Mouse (Mus musculus): Measurements from ENCODE around the gene Fbxo28. TPM values are rescaled to one million over a fixed set of nuclear protein-coding genes. Genes with fewer than 3 reads are reported as not detected.
A peak's percentile ranks its signal among the peaks of the same experiment; 100 is the strongest.

The Fbxo28 gene
- polyA plus RNA-seq, 1 experiment from 2014 or later, result 26.9 TPM

DNA sequence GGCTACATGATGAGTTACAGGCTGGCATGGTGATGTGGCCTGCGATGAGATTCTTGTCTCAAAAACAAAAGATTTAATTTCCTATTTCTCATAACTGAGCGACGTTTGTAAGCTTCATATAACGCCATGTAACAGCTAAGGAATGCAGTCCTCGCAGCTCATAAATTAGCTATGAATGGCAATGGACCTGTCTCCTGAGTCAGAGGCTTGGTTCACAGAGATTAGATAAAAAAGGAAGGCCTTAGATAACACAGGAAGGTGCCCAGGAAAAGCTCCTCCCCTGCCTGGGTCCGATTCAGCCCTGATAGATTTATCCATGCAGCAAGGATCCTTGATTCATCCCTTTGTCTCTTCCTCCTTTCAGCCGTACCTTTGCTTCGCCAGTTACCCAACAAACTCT, 30.5 kb upstream of the Fbxo28 start:
- H3K9me3 ChIP-seq, result no peaks in the 10 kb centered on the region
- no peak for ATAC-seq (ENCODE audit: insufficient number of reproducible peaks, insufficient read depth, low FRiP score, low TSS enrichment, low read depth)
- no peak overlapping the region for H3K9ac ChIP-seq (replicated peaks)
- H3K4me2 ChIP-seq, result no peak overlapping the region
- no peaks in the 10 kb centered on the region for H3K36me3 ChIP-seq
- H3K27me3 ChIP-seq, result no peaks in the 10 kb centered on the region
- H3K4me3 ChIP-seq (replicated peaks), result no peak overlapping the region
- no peak overlapping the region for H3K27ac ChIP-seq
- WGBS, result 72% methylated on average over 8 of the region's 8 CpGs
- H3K4me1 ChIP-seq (replicated peaks), result peaks cover 10% of the 10 kb centered on the region; the same call in 1 of the 2 replicates

GRCm38 (mm10) chr1:182369435-182369834, 28.0 kb upstream of the Fbxo28 start:
- Histone ChIP-seq H3K9me3 (no peaks in the 10 kb centered on the region), H3K4me1 (replicated peaks) (peaks cover 10% of the 10 kb centered on the region; the same call in 1 of the 2 replicates), H3K9ac (replicated peaks) (no peak overlapping the region), H3K27ac (no peak overlapping the region), H3K27me3 (no peaks in the 10 kb centered on the region), H3K4me3 (replicated peaks) (no peak overlapping the region), H3K4me2 (no peak overlapping the region), H3K36me3 (no peaks in the 10 kb centered on the region)
- WGBS, result 76% methylated on average over 4 of the region's 4 CpGs
- no peak for ATAC-seq (ENCODE audit: insufficient number of reproducible peaks, insufficient read depth, low FRiP score, low TSS enrichment, low read depth)

GRCm38 (mm10) chr1:182368782-182369181, 27.4 kb upstream of the Fbxo28 start:
- no peak overlapping the region for H3K4me3 ChIP-seq (replicated peaks)
- WGBS, result 43% methylated on average over 8 of the region's 8 CpGs
- no peak overlapping the region for H3K4me2 ChIP-seq
- H3K27me3 ChIP-seq, result no peaks in the 10 kb centered on the region
- peaks cover 10% of the 10 kb centered on the region; the same call in 1 of the 2 replicates for H3K4me1 ChIP-seq (replicated peaks)
- ATAC-seq (ENCODE audit: insufficient number of reproducible peaks, insufficient read depth, low FRiP score, low TSS enrichment, low read depth), result no peak
- H3K36me3 ChIP-seq, result no peaks in the 10 kb centered on the region
- H3K9ac ChIP-seq (replicated peaks), result no peak overlapping the region
- H3K9me3 ChIP-seq, result no peaks in the 10 kb centered on the region
- H3K27ac ChIP-seq, result no peak overlapping the region

GRCm38 (mm10) chr1:182368309-182368708, 26.9 kb upstream of the Fbxo28 start:
- H3K9me3 ChIP-seq, result no peaks in the 10 kb centered on the region
- H3K4me3 ChIP-seq (replicated peaks), result no peak overlapping the region
- ATAC-seq (ENCODE audit: insufficient number of reproducible peaks, insufficient read depth, low FRiP score, low TSS enrichment, low read depth), result no peak
- H3K27ac ChIP-seq, result peak overlapping the region; percentile 50; the same call in 1 of the 2 replicates
- H3K4me1 ChIP-seq (replicated peaks), result peaks cover 10% of the 10 kb centered on the region; the same call in 1 of the 2 replicates
- no peak overlapping the region for H3K4me2 ChIP-seq
- 59% methylated on average over 7 of the region's 7 CpGs for WGBS
- no peaks in the 10 kb centered on the region for H3K36me3 ChIP-seq
- no peaks in the 10 kb centered on the region for H3K27me3 ChIP-seq
- no peak overlapping the region for H3K9ac ChIP-seq (replicated peaks)

DNA sequence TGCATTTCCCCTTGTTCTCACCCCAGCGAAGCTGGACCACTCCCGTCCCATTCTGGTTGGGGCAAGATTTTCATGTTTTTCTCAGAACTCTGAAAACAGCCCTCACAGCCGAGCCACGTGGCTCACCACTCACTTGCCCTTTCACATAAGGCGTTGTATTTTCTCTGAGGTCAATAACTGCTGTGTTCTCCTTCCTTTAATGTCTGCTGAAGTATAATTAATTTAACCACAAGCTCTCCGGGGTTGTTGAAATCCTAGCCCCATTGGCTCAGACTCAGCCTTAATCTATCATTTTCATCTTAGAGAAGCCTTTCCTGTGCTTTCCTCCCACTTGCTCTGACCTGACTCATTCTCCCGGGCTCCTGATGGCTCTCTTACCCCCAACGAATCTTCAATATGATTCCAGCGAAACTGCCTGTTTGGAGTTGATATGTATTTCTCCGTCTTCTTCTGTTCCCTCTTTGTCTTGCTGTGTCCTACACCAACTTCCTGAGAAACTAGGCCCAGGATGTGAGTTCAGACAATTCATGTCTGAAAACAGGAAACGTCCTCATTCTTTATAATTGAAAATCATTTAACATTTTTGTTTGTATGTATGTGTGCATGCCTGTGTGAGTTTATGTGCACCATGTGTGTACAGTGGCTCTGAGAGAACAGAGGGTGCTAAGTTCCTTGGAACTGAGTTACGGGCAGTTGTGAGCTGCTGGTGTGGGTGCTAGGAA, 22.4 kb upstream of the Fbxo28 start:
- H3K27ac ChIP-seq, result no peak overlapping the region
- no peak for ATAC-seq (ENCODE audit: insufficient number of reproducible peaks, insufficient read depth, low FRiP score, low TSS enrichment, low read depth)
- H3K27me3 ChIP-seq, result no peaks in the 10 kb centered on the region
- H3K36me3 ChIP-seq, result no peaks in the 10 kb centered on the region
- no peaks in the 10 kb centered on the region for H3K9me3 ChIP-seq
- no peak overlapping the region for H3K9ac ChIP-seq (replicated peaks)
- 71% methylated on average over 12 of the region's 12 CpGs for WGBS
- H3K4me1 ChIP-seq (replicated peaks), result peaks cover 8% of the 10 kb centered on the region; the same call in 1 of the 2 replicates
- H3K4me2 ChIP-seq, result no peak overlapping the region
- H3K4me3 ChIP-seq (replicated peaks), result no peak overlapping the region

GRCm38 (mm10) chr1:182362703-182363102, 21.3 kb upstream of the Fbxo28 start:
- H3K4me1 ChIP-seq (replicated peaks), result no peaks in the 10 kb centered on the region; the same call in 1 of the 2 replicates
- 88% methylated on average over 5 of the region's 5 CpGs for WGBS
- no peak overlapping the region for H3K4me2 ChIP-seq
- no peak overlapping the region for H3K4me3 ChIP-seq (replicated peaks)
- no peak overlapping the region for H3K9ac ChIP-seq (replicated peaks)
- H3K36me3 ChIP-seq, result no peaks in the 10 kb centered on the region
- H3K9me3 ChIP-seq, result no peaks in the 10 kb centered on the region
- no peak for ATAC-seq (ENCODE audit: insufficient number of reproducible peaks, insufficient read depth, low FRiP score, low TSS enrichment, low read depth)
- H3K27ac ChIP-seq, result no peak overlapping the region
- H3K27me3 ChIP-seq, result no peaks in the 10 kb centered on the region

DNA sequence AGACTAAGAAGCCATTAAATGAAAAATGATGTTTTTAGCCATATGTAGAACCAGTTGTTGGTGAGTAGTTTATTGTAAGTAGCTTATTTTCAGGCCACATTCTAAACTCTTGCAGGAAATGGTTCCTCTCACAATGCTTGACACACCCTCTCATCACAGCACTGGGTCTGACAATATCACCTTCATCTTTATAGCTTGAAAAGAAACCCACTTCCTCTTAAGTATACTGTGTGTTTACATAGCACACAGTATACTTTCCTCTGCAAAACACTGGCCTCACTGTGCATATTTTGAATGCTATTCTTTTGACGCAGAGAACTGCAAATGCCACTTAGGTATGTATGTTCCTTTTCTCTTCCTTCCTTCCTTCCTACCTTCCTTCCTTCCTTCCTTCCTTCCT, 16.7 kb upstream of the Fbxo28 start:
- H3K4me2 ChIP-seq, result no peak overlapping the region
- H3K4me1 ChIP-seq (replicated peaks), result no peaks in the 10 kb centered on the region
- WGBS, result 78% methylated on average over 1 of the region's 1 CpGs
- H3K4me3 ChIP-seq (replicated peaks), result no peak overlapping the region
- no peak overlapping the region for H3K9ac ChIP-seq (replicated peaks)
- no peaks in the 10 kb centered on the region for H3K9me3 ChIP-seq
- no peak overlapping the region for H3K27ac ChIP-seq
- H3K36me3 ChIP-seq, result no peaks in the 10 kb centered on the region
- no peaks in the 10 kb centered on the region for H3K27me3 ChIP-seq
- ATAC-seq (ENCODE audit: insufficient number of reproducible peaks, insufficient read depth, low FRiP score, low TSS enrichment, low read depth), result no peak

DNA sequence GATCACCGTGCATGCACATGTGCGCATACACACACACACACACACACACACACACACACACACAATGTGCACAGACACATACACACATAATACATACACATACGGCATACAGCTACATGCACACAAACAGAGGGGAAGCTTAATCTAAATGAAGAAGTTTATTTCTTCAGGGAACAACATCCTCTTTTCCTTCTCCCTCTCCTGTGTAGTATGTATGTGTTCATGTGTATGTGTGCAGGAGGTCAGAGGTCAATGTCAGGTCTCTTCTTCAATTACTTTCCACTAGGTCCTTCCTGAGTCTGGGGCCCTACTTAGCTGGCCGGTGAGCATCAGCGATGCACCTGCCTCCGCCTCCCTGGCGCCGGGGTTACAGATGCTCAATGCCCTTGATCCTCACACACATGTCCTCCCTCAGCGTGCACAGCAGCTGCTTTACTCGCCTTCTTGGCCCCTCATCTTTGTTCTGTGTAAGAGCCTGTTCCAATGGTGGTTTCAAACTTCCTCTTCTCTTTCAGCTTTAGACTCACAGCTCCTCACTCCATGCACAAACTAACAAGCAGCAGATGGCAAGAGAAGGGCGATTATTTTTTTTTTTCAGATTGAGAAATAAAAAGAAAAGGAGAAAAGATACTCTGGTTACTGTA, 13.2 kb upstream of the Fbxo28 start:
- H3K4me1 ChIP-seq (replicated peaks), result no peaks in the 10 kb centered on the region
- no peaks in the 10 kb centered on the region for H3K36me3 ChIP-seq
- H3K4me3 ChIP-seq (replicated peaks), result no peak overlapping the region
- no peaks in the 10 kb centered on the region for H3K9me3 ChIP-seq
- H3K9ac ChIP-seq (replicated peaks), result no peak overlapping the region
- ATAC-seq (ENCODE audit: insufficient number of reproducible peaks, insufficient read depth, low FRiP score, low TSS enrichment, low read depth), result no peak
- WGBS, result 80% methylated on average over 11 of the region's 11 CpGs
- H3K4me2 ChIP-seq, result no peak overlapping the region
- H3K27me3 ChIP-seq, result no peaks in the 10 kb centered on the region
- H3K27ac ChIP-seq, result no peak overlapping the region

- Histone ChIP-seq H3K9ac (replicated peaks) (no peak overlapping the region), H3K27me3 (no peaks in the 10 kb centered on the region), H3K36me3 (no peaks in the 10 kb centered on the region), H3K27ac (no peak overlapping the region), H3K4me3 (replicated peaks) (no peak overlapping the region), H3K4me1 (replicated peaks) (no peaks in the 10 kb centered on the region), H3K9me3 (peaks cover 10% of the 10 kb centered on the region), H3K4me2 (no peak overlapping the region)
- no peak for ATAC-seq (ENCODE audit: insufficient number of reproducible peaks, insufficient read depth, low FRiP score, low TSS enrichment, low read depth)
- WGBS, result 81% methylated on average over 6 of the region's 6 CpGs
These were observed 8.1 kb upstream of the Fbxo28 start for GRCm38 (mm10) chr1:182349557-182349956.

DNA sequence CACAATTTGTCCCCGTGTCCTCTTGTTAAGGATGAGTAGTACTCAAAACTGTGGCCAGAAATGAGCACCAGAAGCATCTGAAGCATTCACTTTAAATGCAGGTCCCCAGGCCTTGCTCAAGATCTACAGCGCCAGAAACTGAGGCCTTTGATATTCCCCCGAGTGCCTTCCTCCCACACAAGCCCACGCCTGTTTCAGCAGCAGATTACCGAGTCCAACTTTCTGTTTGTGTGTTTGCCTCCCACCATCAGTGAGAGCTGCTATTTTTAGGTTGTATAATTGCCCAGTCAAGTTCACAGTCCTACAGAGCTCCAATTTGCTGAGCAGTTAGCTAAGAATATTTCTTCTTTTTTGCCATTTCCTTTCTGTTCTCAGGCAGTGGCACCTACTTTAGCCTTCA, 5.1 kb upstream of the Fbxo28 start:
- 61% methylated on average over 5 of the region's 5 CpGs for WGBS
- H3K36me3 ChIP-seq, result no peaks in the 10 kb centered on the region
- ATAC-seq (ENCODE audit: insufficient number of reproducible peaks, insufficient read depth, low FRiP score, low TSS enrichment, low read depth), result no peak
- peaks cover 10% of the 10 kb centered on the region for H3K9me3 ChIP-seq
- H3K9ac ChIP-seq (replicated peaks), result no peak overlapping the region
- no peak overlapping the region for H3K4me3 ChIP-seq (replicated peaks)
- no peaks in the 10 kb centered on the region; the same call in 1 of the 2 replicates for H3K4me1 ChIP-seq (replicated peaks)
- no peak overlapping the region for H3K27ac ChIP-seq
- H3K4me2 ChIP-seq, result no peak overlapping the region
- peaks cover 3% of the 10 kb centered on the region; the same call in 1 of the 2 replicates for H3K27me3 ChIP-seq

DNA sequence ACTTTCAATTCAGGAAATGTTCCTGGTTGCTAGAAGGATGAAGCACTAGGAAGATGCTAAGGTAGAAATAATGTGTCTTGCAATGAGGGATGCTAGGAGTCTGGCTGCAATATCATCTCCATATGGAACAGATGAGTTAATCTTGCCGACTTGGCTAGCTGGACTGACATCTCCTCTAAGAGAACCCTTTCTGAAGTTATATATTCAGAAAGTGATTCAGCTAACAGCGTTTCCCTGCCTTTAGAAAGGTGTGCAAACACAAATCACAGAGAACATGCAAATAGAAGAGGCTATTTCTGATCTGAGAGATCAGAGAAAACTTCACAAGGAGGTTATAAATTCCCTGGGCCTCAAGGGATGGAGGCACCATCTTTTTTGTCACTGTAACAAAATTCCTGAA, 4.4 kb upstream of the Fbxo28 start:
- Histone ChIP-seq H3K9ac (replicated peaks) (no peak overlapping the region), H3K4me2 (no peak overlapping the region), H3K36me3 (no peaks in the 10 kb centered on the region), H3K9me3 (peaks cover 10% of the 10 kb centered on the region), H3K27ac (no peak overlapping the region), H3K4me3 (replicated peaks) (no peak overlapping the region), H3K27me3 (peaks cover 3% of the 10 kb centered on the region; the same call in 1 of the 2 replicates), H3K4me1 (replicated peaks) (no peaks in the 10 kb centered on the region; the same call in 1 of the 2 replicates)
- 66% methylated on average over 2 of the region's 2 CpGs for WGBS
- ATAC-seq (ENCODE audit: insufficient number of reproducible peaks, insufficient read depth, low FRiP score, low TSS enrichment, low read depth), result no peak
